Mouse (Mus musculus) heart, postnatal 4 days (tissue): Measurements from ENCODE around the gene Atp5mpl. TPM values are rescaled to one million over a fixed set of nuclear protein-coding genes. Genes with fewer than 3 reads are reported as not detected.

ENCODE experiments used
- total RNA-seq, 2 experiments: library from RNA; stranded (reverse); gene quantifications; 2 replicates each; pipeline ENCODE4 v1.2.3; 2021

Atp5mpl gene
- total RNA-seq, 2 experiments from 2014 or later, result 1,243 to 1,298 TPM

Other genes starting within 250 kb of the Atp5mpl start
- 100 to 1,000 TPM; 159 to 169 TPM for gene Klc1, start 208.1 kb downstream of the Atp5mpl start, total RNA-seq
- 1 to 10 TPM; 4.8 to 5.5 TPM for gene Xrcc3, start 153.1 kb downstream of the Atp5mpl start, total RNA-seq
- 10 to 100 TPM; 36.2 to 38.7 TPM for gene Zfyve21, start 152.8 kb downstream of the Atp5mpl start, total RNA-seq
- gene Ppp1r13b, start 58.9 kb downstream of the Atp5mpl start, total RNA-seq, result 10 to 100 TPM; 24.8 to 25.7 TPM
- gene Tdrd9, start 4.6 kb upstream of the Atp5mpl start, total RNA-seq, result under 1 TPM; 0.33 to 0.50 TPM
- gene Rd3l, start 14.3 kb upstream of the Atp5mpl start, total RNA-seq, result under 1 TPM; 0.29 to 0.90 TPM
- under 1 TPM; 0.20 to 0.26 TPM for gene Aspg, start 139.7 kb upstream of the Atp5mpl start, total RNA-seq
- 10 to 100 TPM; 29.0 to 32.5 TPM for gene Kif26a, start 179.2 kb upstream of the Atp5mpl start, total RNA-seq